Mouse (Mus musculus) stomach, postnatal 0 days (tissue): Measurements from ENCODE around the gene Fetub. TPM values are rescaled to one million over a fixed set of nuclear protein-coding genes. Genes with fewer than 3 reads are reported as not detected.

ENCODE experiments used
- ATAC-seq: fragments of 200-750 bp; cut with Nextera tagmentation; 2 replicates; pipeline ENCODE4 v1.8.0; 2017; ENCODE audit not compliant: low FRiP score, low TSS enrichment
- DNase-seq: peaks from one replicate; pipeline ENCODE4 v3.0.0-alpha.2; 2016; ENCODE audit warnings: low spot score
- H3K27ac ChIP-seq: fragments of 300-500 bp; sonication (generic); replicated peaks from 2 replicates; pipeline ENCODE4 v1.5.1; 2014; ENCODE audit warnings: mild to moderate bottlenecking, control low read depth
- H3K27me3 ChIP-seq: fragments of 300-500 bp; sonication (generic); 2 replicates; pipeline ENCODE4 v1.6.1; 2014; ENCODE audit warnings: low read length; ENCODE audit not compliant: control insufficient read depth, insufficient read depth
- H3K36me3 ChIP-seq: fragments of 300-500 bp; sonication (generic); 2 replicates; pipeline ENCODE4 v1.6.1; 2014; ENCODE audit warnings: low read length, mixed read lengths; ENCODE audit not compliant: control insufficient read depth, insufficient read depth
- H3K4me1 ChIP-seq: fragments of 300-500 bp; sonication (generic); replicated peaks from 2 replicates; pipeline ENCODE4 v1.6.1; 2014; ENCODE audit warnings: antibody characterized with exemption; ENCODE audit not compliant: control insufficient read depth, insufficient read depth
- H3K4me2 ChIP-seq: fragments of 300-500 bp; sonication (generic); replicated peaks from 2 replicates; pipeline ENCODE4 v1.6.1; 2014; ENCODE audit warnings: low read depth, mild to moderate bottlenecking, control low read depth, moderate library complexity
- H3K4me3 ChIP-seq: fragments of 300-500 bp; sonication (generic); 2 replicates; pipeline ENCODE4 v1.5.1; 2014; ENCODE audit warnings: low read depth, low read length, control low read depth
- H3K9ac ChIP-seq: fragments of 300-500 bp; sonication (generic); 2 replicates; pipeline ENCODE4 v1.6.1; 2014; ENCODE audit warnings: mild to moderate bottlenecking, low read length, control low read depth, mixed read lengths
- H3K9me3 ChIP-seq: fragments of 300-500 bp; sonication (generic); 2 replicates; pipeline ENCODE4 v1.6.1; 2016; ENCODE audit warnings: low read length; ENCODE audit not compliant: control insufficient read depth
- CTCF ChIP-seq: IDR thresholded peaks from 2 replicates; pipeline ENCODE4 v1.5.1; 2016; ENCODE audit warnings: antibody characterized with exemption, low read depth, mild to moderate bottlenecking, moderate library complexity
- EP300 ChIP-seq: optimal IDR thresholded peaks from 2 replicates; pipeline ENCODE3; 2016; ENCODE audit warnings: antibody characterized with exemption
- WGBS: fragments of 180-500 bp; shearing (Covaris S2); extraction: QIAGEN DNeasy Blood & Tissue Kit; methylation state at CpG from one replicate; pipeline ENCODE4 v1.1.7; 2014; 5-methylcytosine and 5-hydroxymethylcytosine counted together
- polyA plus RNA-seq: library from polyadenylated mRNA; unstranded; fragments of >200 nt; fragmentation: Nextera tagmentation; extraction: Ambion mirVana; gene quantifications from 2 replicates; pipeline ENCODE4 v1.2.1, GENCODE M21; 2015

The Fetub gene
- polyA plus RNA-seq, 1 experiment from 2014 or later: 73.2 TPM

GRCm38 (mm10) chr16:22888835-22889234 is 29.3 kb upstream of the Fetub start:
- no peak for ATAC-seq
- 60% methylated on average over 4 of the region's 4 CpGs for WGBS

GRCm38 (mm10) chr16:22889716-22890115 is 28.4 kb upstream of the Fetub start:
- WGBS: 81% methylated on average over 8 of the region's 8 CpGs
- no peaks in the 10 kb centered on the region for H3K27me3 ChIP-seq
- no peaks in the 10 kb centered on the region for H3K36me3 ChIP-seq
- H3K4me1 ChIP-seq: no peaks in the 10 kb centered on the region
- no peak overlapping the region for H3K4me3 ChIP-seq
- TF ChIP-seq CTCF: no peak
- no peak for TF ChIP-seq EP300
- H3K27ac ChIP-seq: no peak overlapping the region
- H3K9ac ChIP-seq: no peak overlapping the region
- DNase-seq (no peak), ATAC-seq (no peak)
- H3K9me3 ChIP-seq: no peaks in the 10 kb centered on the region
- H3K4me2 ChIP-seq: no peak overlapping the region

More at GRCm38 (mm10) chr16:22888835-22889234, 29.3 kb upstream of the Fetub start:
- H3K36me3 ChIP-seq: no peaks in the 10 kb centered on the region
- no peaks in the 10 kb centered on the region for H3K4me1 ChIP-seq
- H3K4me3 ChIP-seq: no peak overlapping the region
- no peaks in the 10 kb centered on the region for H3K27me3 ChIP-seq
- H3K27ac ChIP-seq: no peak overlapping the region
- TF ChIP-seq EP300: no peak
- H3K9me3 ChIP-seq: no peaks in the 10 kb centered on the region
- no peak overlapping the region for H3K4me2 ChIP-seq
- H3K9ac ChIP-seq: no peak overlapping the region
- no peak for DNase-seq

GRCm38 (mm10) chr16:22890683-22891510 is 27.2 kb upstream of the Fetub start, which contains the start of gene Ahsg:
Ahsg (plus strand) TSS chr16:22891277.
- Histone ChIP-seq H3K9ac (no peak within 1 kb of the TSS), H3K4me1 (no peaks in the 10 kb centered on the region), H3K27ac (no peak within 1 kb of the TSS), H3K9me3 (no peaks in the 10 kb centered on the region), H3K36me3 (no peaks in the 10 kb centered on the region), H3K27me3 (no peaks in the 10 kb centered on the region), H3K4me3 (no peak within 1 kb of the TSS), H3K4me2 (no peak within 1 kb of the TSS)
- WGBS: 71% methylated on average over 11 of the region's 11 CpGs
- no peak for TF ChIP-seq EP300
- no peak for TF ChIP-seq CTCF
- ATAC-seq: no peak
- no peak for DNase-seq

- ATAC-seq (no peak), DNase-seq (no peak)
- Histone ChIP-seq H3K36me3 (no peaks in the 10 kb centered on the region), H3K27ac (no peak overlapping the region), H3K9ac (no peak overlapping the region), H3K4me3 (no peak overlapping the region), H3K9me3 (no peaks in the 10 kb centered on the region), H3K27me3 (no peaks in the 10 kb centered on the region), H3K4me2 (no peak overlapping the region), H3K4me1 (no peaks in the 10 kb centered on the region)
- WGBS: 79% methylated on average over 8 of the region's 8 CpGs
- TF ChIP-seq EP300: no peak
- TF ChIP-seq CTCF: no peak
Measured at GRCm38 (mm10) chr16:22891733-22892154, 26.4 kb upstream of the Fetub start.

- DNase-seq: no peak
- 67% methylated on average over 7 of the region's 8 CpGs for WGBS
- TF ChIP-seq CTCF: no peak
Measured at GRCm38 (mm10) chr16:22894095-22894494, 24.0 kb upstream of the Fetub start.

GRCm38 (mm10) chr16:22896618-22897017 is 21.5 kb upstream of the Fetub start:
- WGBS: 60% methylated on average over 2 of the region's 2 CpGs
- no peaks in the 10 kb centered on the region for H3K9me3 ChIP-seq
- no peak overlapping the region for H3K4me3 ChIP-seq
- no peaks in the 10 kb centered on the region for H3K4me1 ChIP-seq
- no peak overlapping the region for H3K27ac ChIP-seq
- ATAC-seq: no peak
- no peak for DNase-seq
- no peaks in the 10 kb centered on the region for H3K27me3 ChIP-seq
- no peak overlapping the region for H3K4me2 ChIP-seq
- H3K9ac ChIP-seq: no peak overlapping the region
- TF ChIP-seq EP300 (no peak), CTCF (no peak)
- H3K36me3 ChIP-seq: no peaks in the 10 kb centered on the region

More at GRCm38 (mm10) chr16:22894095-22894494, 24.0 kb upstream of the Fetub start:
- no peaks in the 10 kb centered on the region for H3K9me3 ChIP-seq
- no peaks in the 10 kb centered on the region for H3K36me3 ChIP-seq
- no peak overlapping the region for H3K27ac ChIP-seq
- no peaks in the 10 kb centered on the region for H3K4me1 ChIP-seq
- no peak for ATAC-seq
- no peak overlapping the region for H3K9ac ChIP-seq
- no peaks in the 10 kb centered on the region for H3K27me3 ChIP-seq
- no peak overlapping the region for H3K4me3 ChIP-seq
- no peak overlapping the region for H3K4me2 ChIP-seq
